Mouse (Mus musculus) cerebral cortex, adult 2 months (tissue): ENCODE measurements around the gene Cxcr5.

Experiments
- WGBS: fragments of 180-500 bp; shearing (Covaris S2); methylation state at CpG from one replicate; pipeline ENCODE4 v1.1.7; 2018; 5-methylcytosine and 5-hydroxymethylcytosine counted together

Cxcr5 gene

GRCm38 (mm10) chr9:44537625-44538301 lies 23.9 kb downstream of the Cxcr5 start:
- 77% methylated on average over 19 of the region's 19 CpGs for WGBS

GRCm38 (mm10) chr9:44532991-44533580 lies 28.6 kb downstream of the Cxcr5 start:
- WGBS: 93% methylated on average over 6 of the region's 6 CpGs

- 81% methylated on average over 8 of the region's 8 CpGs for WGBS
These were observed 33.3 kb downstream of the Cxcr5 start for GRCm38 (mm10) chr9:44528340-44528739.

- 66% methylated on average over 9 of the region's 9 CpGs for WGBS
These were observed 35.2 kb downstream of the Cxcr5 start for GRCm38 (mm10) chr9:44526337-44527112.

- WGBS: 86% methylated on average over 8 of the region's 8 CpGs
These were observed 36.1 kb downstream of the Cxcr5 start for GRCm38 (mm10) chr9:44525589-44525988.

GRCm38 (mm10) chr9:44525001-44525400 lies 36.7 kb downstream of the Cxcr5 start:
- WGBS: 84% methylated on average over 3 of the region's 3 CpGs

- WGBS: 87% methylated on average over 5 of the region's 5 CpGs
These were observed 37.3 kb downstream of the Cxcr5 start for GRCm38 (mm10) chr9:44524235-44524826.

- WGBS: 76% methylated on average over 5 of the region's 5 CpGs
These were observed 38.0 kb downstream of the Cxcr5 start for GRCm38 (mm10) chr9:44523686-44524085.

GRCm38 (mm10) chr9:44521927-44522326 lies 39.8 kb downstream of the Cxcr5 start:
- 84% methylated on average over 10 of the region's 10 CpGs for WGBS

GRCm38 (mm10) chr9:44518068-44518467 lies 43.6 kb downstream of the Cxcr5 start:
- WGBS: 41% methylated on average over 7 of the region's 7 CpGs

GRCm38 (mm10) chr9:44517368-44517767 lies 44.3 kb downstream of the Cxcr5 start:
- WGBS: 61% methylated on average over 4 of the region's 4 CpGs

- WGBS: 93% methylated on average over 5 of the region's 5 CpGs
These were observed 45.8 kb downstream of the Cxcr5 start for GRCm38 (mm10) chr9:44515891-44516290.

- 52% methylated on average over 12 of the region's 12 CpGs for WGBS
These were observed 46.4 kb downstream of the Cxcr5 start for GRCm38 (mm10) chr9:44515131-44515751.

- 86% methylated on average over 5 of the region's 5 CpGs for WGBS
These were observed 47.5 kb downstream of the Cxcr5 start for GRCm38 (mm10) chr9:44514147-44514546.

- WGBS: 85% methylated on average over 20 of the region's 20 CpGs
These were observed 48.1 kb downstream of the Cxcr5 start for GRCm38 (mm10) chr9:44513610-44514009.

GRCm38 (mm10) chr9:44513121-44513520 lies 48.6 kb downstream of the Cxcr5 start:
- WGBS: 89% methylated on average over 11 of the region's 11 CpGs

- WGBS: 77% methylated on average over 3 of the region's 3 CpGs
These were observed 49.0 kb downstream of the Cxcr5 start for GRCm38 (mm10) chr9:44512717-44513003.

- 47% methylated on average over 9 of the region's 9 CpGs for WGBS
These were observed 49.6 kb downstream of the Cxcr5 start for GRCm38 (mm10) chr9:44511935-44512716.

GRCm38 (mm10) chr9:44510872-44511601 lies 50.6 kb downstream of the Cxcr5 start:
- WGBS: 50% methylated on average over 5 of the region's 5 CpGs

GRCm38 (mm10) chr9:44510355-44510871 lies 51.3 kb downstream of the Cxcr5 start:
- 45% methylated on average over 9 of the region's 9 CpGs for WGBS
